Mouse (Mus musculus): ENCODE measurements around the gene Ttc28.

DNA sequence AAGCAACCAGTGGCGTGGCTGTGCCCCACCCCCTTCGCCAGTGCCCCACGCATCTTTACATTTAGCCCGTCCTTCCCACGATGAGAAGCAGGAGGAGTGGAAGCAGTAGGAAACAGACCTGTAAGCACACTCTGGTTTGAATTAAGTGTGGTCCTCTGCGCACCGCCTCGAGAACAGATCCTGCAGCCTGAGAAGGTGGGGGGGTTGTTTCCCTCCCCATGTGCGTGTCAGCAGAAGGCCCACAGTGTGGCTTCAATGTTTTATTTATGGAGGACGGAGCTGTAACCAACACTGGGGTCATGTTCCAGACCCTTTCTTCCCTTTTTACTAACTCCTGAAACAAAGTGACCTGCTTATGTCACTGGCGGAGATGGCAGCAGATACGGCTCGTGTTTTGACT, 258.1 kb downstream of the Ttc28 start:
- TF ChIP-seq CTCF (IDR thresholded peaks at IDR 0.05): no peak
- no peak for TF ChIP-seq EP300 (IDR thresholded peaks at IDR 0.05)

Measured in lung, postnatal 0 days (tissue).